Mouse (Mus musculus) small intestine, adult 2 months (tissue): Measurements from ENCODE around the gene Erp27.

Experiments used
- CTCF ChIP-seq: fragments of 200-500 bp; IDR thresholded peaks from 2 replicates; pipeline ENCODE4 v1.5.1; 2012; ENCODE audit warnings: low read depth, mild to moderate bottlenecking, control low read depth, inconsistent platforms, low read length, moderate library complexity, mixed read lengths; ENCODE audit not compliant: insufficient replicate concordance, insufficient read length; ENCODE audit errors: extremely low read depth
- POLR2A ChIP-seq: fragments of 200-500 bp; IDR thresholded peaks from 2 replicates; pipeline ENCODE4 v1.6.1; 2012; ENCODE audit warnings: low read depth, mild to moderate bottlenecking, control low read depth, inconsistent platforms, low read length, moderate library complexity

DNA sequence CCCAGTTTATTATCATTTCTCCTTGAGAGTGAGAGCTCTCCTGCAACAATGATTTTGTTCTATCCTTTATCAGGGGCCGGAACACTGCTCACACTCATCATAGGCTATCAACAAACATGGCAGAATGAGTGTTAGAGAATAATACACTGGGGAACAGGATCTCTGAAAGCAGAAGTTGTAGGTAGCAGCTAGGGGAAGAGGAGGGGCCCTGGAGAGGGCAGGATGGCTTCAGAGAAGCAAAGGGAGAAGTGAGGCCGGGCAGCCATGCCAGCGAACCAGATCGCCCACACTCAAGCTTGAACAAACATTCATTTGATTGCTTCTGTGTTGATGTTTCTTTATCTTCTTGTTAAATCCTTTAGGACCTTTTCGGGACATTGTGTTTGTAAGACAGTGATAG lies 24.3 kb upstream of the Erp27 start:
- TF ChIP-seq CTCF (no peak), POLR2A (no peak)
